Mouse (Mus musculus): ENCODE measurements around the gene Polr2l. TPM values are rescaled to one million over a fixed set of nuclear protein-coding genes. Genes with fewer than 3 reads are reported as not detected.

The Polr2l gene
- polyA plus RNA-seq, 1 experiment from 2014 or later, result 77.9 TPM

DNA sequence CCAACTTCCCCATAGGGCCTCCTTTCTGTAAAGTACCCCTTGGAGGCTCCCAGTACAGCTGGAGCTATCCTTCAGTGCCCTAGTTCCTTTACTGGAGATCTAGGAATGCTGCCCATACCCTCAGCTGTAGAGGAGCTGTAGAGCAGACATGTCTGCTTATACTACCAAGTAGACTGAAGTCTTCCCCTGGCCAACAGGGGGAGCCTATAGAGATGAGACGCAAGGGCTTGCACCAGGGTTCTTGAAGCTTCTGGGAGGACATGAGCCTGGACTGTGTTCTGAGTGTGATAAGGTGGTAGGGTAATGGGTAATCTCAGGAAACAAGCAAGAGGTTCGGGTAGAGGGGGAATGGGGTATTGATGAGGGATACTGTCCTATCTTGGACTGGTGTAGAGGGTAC, 16.2 kb upstream of the Polr2l start:
- no peak for ATAC-seq (ENCODE audit: low FRiP score, low TSS enrichment)
- no peaks in the 10 kb centered on the region for H3K27me3 ChIP-seq (ENCODE audit: control insufficient read depth, insufficient read depth, low read length)
- 81% methylated on average over 2 of the region's 2 CpGs for WGBS

DNA sequence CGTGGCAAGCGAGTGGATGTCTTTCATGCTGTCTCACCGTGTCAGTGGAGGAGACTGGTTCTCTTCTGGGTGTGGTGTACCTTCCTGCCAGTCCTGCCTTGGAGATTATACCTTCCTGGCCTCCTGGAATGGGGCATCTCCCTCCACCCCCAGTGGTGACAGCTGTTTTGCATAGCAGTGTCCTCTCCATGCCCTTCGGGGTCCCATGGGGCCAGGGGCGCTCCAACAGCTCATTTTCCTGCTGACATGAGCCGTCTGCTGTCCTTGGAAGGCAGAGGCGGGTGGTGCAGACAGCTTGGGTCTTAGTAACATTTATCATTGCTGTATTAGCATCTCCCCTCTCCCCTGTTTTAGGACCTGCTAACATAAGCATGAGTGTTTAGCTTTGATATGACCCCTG, 12.2 kb upstream of the Polr2l start:
- no peak for ATAC-seq (ENCODE audit: low FRiP score, low TSS enrichment)
- 74% methylated on average over 7 of the region's 7 CpGs for WGBS

More for the DNA sequence above, 16.2 kb upstream of the Polr2l start:
- no peak overlapping the region for H3K9ac ChIP-seq (ENCODE audit: low read depth, low read length)
- H3K27ac ChIP-seq (ENCODE audit: low read depth, low read length), result no peak overlapping the region
- H3K36me3 ChIP-seq (ENCODE audit: control insufficient read depth, insufficient read depth, low read length), result peaks cover 30% of the 10 kb centered on the region
- no peaks in the 10 kb centered on the region for H3K4me1 ChIP-seq (ENCODE audit: control insufficient read depth, insufficient read depth, low read length)
- no peak overlapping the region for H3K4me3 ChIP-seq (ENCODE audit: low read length)
- H3K4me2 ChIP-seq (replicated peaks; ENCODE audit: low read depth, low read length), result no peak overlapping the region
- no peaks in the 10 kb centered on the region for H3K9me3 ChIP-seq (ENCODE audit: control insufficient read depth, low read length)

GRCm38 (mm10) chr7:141486239-141486638, 11.3 kb upstream of the Polr2l start:
- Histone ChIP-seq H3K27ac (ENCODE audit: low read depth, low read length) (no peak overlapping the region), H3K36me3 (ENCODE audit: control insufficient read depth, insufficient read depth, low read length) (no peaks in the 10 kb centered on the region; the same call in 1 of the 2 replicates), H3K4me1 (ENCODE audit: control insufficient read depth, insufficient read depth, low read length) (peaks cover 18% of the 10 kb centered on the region; the same call in 1 of the 2 replicates), H3K27me3 (ENCODE audit: control insufficient read depth, insufficient read depth, low read length) (no peaks in the 10 kb centered on the region), H3K9ac (ENCODE audit: low read depth, low read length) (no peak overlapping the region), H3K4me3 (ENCODE audit: low read length) (no peak overlapping the region), H3K9me3 (ENCODE audit: control insufficient read depth, low read length) (no peaks in the 10 kb centered on the region), H3K4me2 (replicated peaks; ENCODE audit: low read depth, low read length) (no peak overlapping the region)
- WGBS, result 67% methylated on average over 1 of the region's 1 CpGs
- no peak for ATAC-seq (ENCODE audit: low FRiP score, low TSS enrichment)

More for the DNA sequence above, 12.2 kb upstream of the Polr2l start:
- Histone ChIP-seq H3K4me1 (ENCODE audit: control insufficient read depth, insufficient read depth, low read length) (peaks cover 12% of the 10 kb centered on the region; the same call in 1 of the 2 replicates), H3K36me3 (ENCODE audit: control insufficient read depth, insufficient read depth, low read length) (peaks cover 7% of the 10 kb centered on the region; the same call in 1 of the 2 replicates), H3K27ac (ENCODE audit: low read depth, low read length) (no peak overlapping the region), H3K9ac (ENCODE audit: low read depth, low read length) (no peak overlapping the region), H3K27me3 (ENCODE audit: control insufficient read depth, insufficient read depth, low read length) (no peaks in the 10 kb centered on the region), H3K4me2 (replicated peaks; ENCODE audit: low read depth, low read length) (no peak overlapping the region), H3K9me3 (ENCODE audit: control insufficient read depth, low read length) (no peaks in the 10 kb centered on the region), H3K4me3 (ENCODE audit: low read length) (no peak overlapping the region)

DNA sequence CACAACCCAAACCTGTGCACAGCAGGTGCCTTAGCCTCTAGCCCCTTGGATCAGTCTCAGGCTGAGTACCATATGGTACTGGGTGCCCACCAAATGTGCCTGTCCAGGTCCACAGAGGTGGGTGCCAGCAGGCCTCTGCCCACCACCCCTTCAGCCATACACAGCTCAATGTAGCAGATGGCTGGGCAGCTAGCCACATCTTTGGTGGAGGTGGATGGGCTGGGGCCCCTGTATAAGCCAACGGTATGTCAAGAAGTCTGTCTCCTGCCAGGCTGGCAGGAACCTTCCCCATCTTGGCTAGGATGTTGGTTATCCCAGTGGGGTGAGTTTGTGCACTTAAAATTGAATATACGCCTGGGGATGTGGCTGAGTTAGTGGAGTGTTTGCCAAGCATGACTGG, 10.7 kb upstream of the Polr2l start:
- ATAC-seq (ENCODE audit: low FRiP score, low TSS enrichment), result no peak
- H3K36me3 ChIP-seq (ENCODE audit: control insufficient read depth, insufficient read depth, low read length), result no peaks in the 10 kb centered on the region; the same call in 1 of the 2 replicates
- H3K4me3 ChIP-seq (ENCODE audit: low read length), result no peak overlapping the region
- no peak overlapping the region for H3K4me2 ChIP-seq (replicated peaks; ENCODE audit: low read depth, low read length)
- H3K9ac ChIP-seq (ENCODE audit: low read depth, low read length), result no peak overlapping the region
- no peak overlapping the region for H3K27ac ChIP-seq (ENCODE audit: low read depth, low read length)
- no peaks in the 10 kb centered on the region for H3K27me3 ChIP-seq (ENCODE audit: control insufficient read depth, insufficient read depth, low read length)
- peaks cover 22% of the 10 kb centered on the region; the same call in 1 of the 2 replicates for H3K4me1 ChIP-seq (ENCODE audit: control insufficient read depth, insufficient read depth, low read length)
- WGBS, result 96% methylated on average over 2 of the region's 2 CpGs
- no peaks in the 10 kb centered on the region for H3K9me3 ChIP-seq (ENCODE audit: control insufficient read depth, low read length)

- ATAC-seq (ENCODE audit: low FRiP score, low TSS enrichment), result no peak
- H3K4me3 ChIP-seq (ENCODE audit: low read length), result no peak overlapping the region
- no peak overlapping the region for H3K27ac ChIP-seq (ENCODE audit: low read depth, low read length)
- H3K4me1 ChIP-seq (ENCODE audit: control insufficient read depth, insufficient read depth, low read length), result peaks cover 22% of the 10 kb centered on the region; the same call in 1 of the 2 replicates
- H3K9ac ChIP-seq (ENCODE audit: low read depth, low read length), result no peak overlapping the region
- no peaks in the 10 kb centered on the region for H3K27me3 ChIP-seq (ENCODE audit: control insufficient read depth, insufficient read depth, low read length)
- H3K9me3 ChIP-seq (ENCODE audit: control insufficient read depth, low read length), result no peaks in the 10 kb centered on the region
- no peaks in the 10 kb centered on the region; the same call in 1 of the 2 replicates for H3K36me3 ChIP-seq (ENCODE audit: control insufficient read depth, insufficient read depth, low read length)
- 63% methylated on average over 2 of the region's 2 CpGs for WGBS
- no peak overlapping the region for H3K4me2 ChIP-seq (replicated peaks; ENCODE audit: low read depth, low read length)
These were observed 10.3 kb upstream of the Polr2l start for GRCm38 (mm10) chr7:141485186-141485585.

GRCm38 (mm10) chr7:141484186-141485120, 9.5 kb upstream of the Polr2l start:
- 57% methylated on average over 5 of the region's 5 CpGs for WGBS
- Histone ChIP-seq H3K36me3 (ENCODE audit: control insufficient read depth, insufficient read depth, low read length) (no peaks in the 10 kb centered on the region; the same call in 1 of the 2 replicates), H3K27me3 (ENCODE audit: control insufficient read depth, insufficient read depth, low read length) (no peaks in the 10 kb centered on the region), H3K9ac (ENCODE audit: low read depth, low read length) (no peak overlapping the region), H3K9me3 (ENCODE audit: control insufficient read depth, low read length) (no peaks in the 10 kb centered on the region), H3K4me1 (ENCODE audit: control insufficient read depth, insufficient read depth, low read length) (peaks cover 22% of the 10 kb centered on the region; the same call in 1 of the 2 replicates), H3K27ac (ENCODE audit: low read depth, low read length) (no peak overlapping the region), H3K4me2 (replicated peaks; ENCODE audit: low read depth, low read length) (no peak overlapping the region), H3K4me3 (ENCODE audit: low read length) (no peak overlapping the region)
- ATAC-seq (ENCODE audit: low FRiP score, low TSS enrichment), result no peak

GRCm38 (mm10) chr7:141483114-141483653, 8.3 kb upstream of the Polr2l start:
- H3K27me3 ChIP-seq (ENCODE audit: control insufficient read depth, insufficient read depth, low read length), result no peaks in the 10 kb centered on the region
- H3K4me2 ChIP-seq (replicated peaks; ENCODE audit: low read depth, low read length), result no peak overlapping the region
- H3K9me3 ChIP-seq (ENCODE audit: control insufficient read depth, low read length), result no peaks in the 10 kb centered on the region
- H3K4me1 ChIP-seq (ENCODE audit: control insufficient read depth, insufficient read depth, low read length), result peaks cover 26% of the 10 kb centered on the region; the same call in 1 of the 2 replicates
- H3K27ac ChIP-seq (ENCODE audit: low read depth, low read length), result no peak overlapping the region
- H3K9ac ChIP-seq (ENCODE audit: low read depth, low read length), result no peak overlapping the region
- 0 out of 2 replicates have a peak overlapping the region, but pooled peaks have one; percentile 45 for H3K4me3 ChIP-seq (ENCODE audit: low read length)
- ATAC-seq (ENCODE audit: low FRiP score, low TSS enrichment), result no peak
- 70% methylated on average over 6 of the region's 6 CpGs for WGBS
- H3K36me3 ChIP-seq (ENCODE audit: control insufficient read depth, insufficient read depth, low read length), result no peaks in the 10 kb centered on the region

DNA sequence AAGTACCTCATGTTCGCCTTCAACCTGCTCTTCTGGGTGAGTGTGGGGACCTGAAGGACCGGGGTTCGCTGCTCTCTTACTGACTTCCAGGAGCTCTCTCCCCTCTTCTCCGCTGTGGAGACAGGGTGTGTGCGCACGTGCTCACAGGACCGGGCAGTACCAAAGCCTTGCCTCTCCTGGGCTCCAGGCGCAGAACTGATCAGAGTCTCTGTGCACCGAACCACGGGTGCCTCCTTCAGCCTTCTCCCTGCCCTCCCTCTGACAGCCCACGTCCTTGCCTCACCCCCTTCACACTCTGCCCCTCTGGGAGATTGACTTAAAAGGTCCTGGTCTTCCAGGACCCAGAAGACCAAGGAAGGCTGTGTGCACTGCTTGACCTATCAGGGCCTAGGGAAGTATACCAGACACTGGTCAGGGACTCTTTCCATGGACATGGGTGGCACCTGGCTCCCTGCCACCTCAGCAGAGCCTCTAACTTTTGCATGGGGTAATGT, 7.6 kb upstream of the Polr2l start:
- Histone ChIP-seq H3K4me1 (ENCODE audit: control insufficient read depth, insufficient read depth, low read length) (peaks cover 32% of the 10 kb centered on the region), H3K27me3 (ENCODE audit: control insufficient read depth, insufficient read depth, low read length) (no peaks in the 10 kb centered on the region), H3K9me3 (ENCODE audit: control insufficient read depth, low read length) (no peaks in the 10 kb centered on the region), H3K27ac (ENCODE audit: low read depth, low read length) (no peak overlapping the region), H3K36me3 (ENCODE audit: control insufficient read depth, insufficient read depth, low read length) (no peaks in the 10 kb centered on the region), H3K4me3 (ENCODE audit: low read length) (peak overlapping the region; percentile 45), H3K9ac (ENCODE audit: low read depth, low read length) (peak overlapping the region; percentile 52), H3K4me2 (replicated peaks; ENCODE audit: low read depth, low read length) (peak overlapping the region; percentile 73)
- WGBS, result 9% methylated on average over 11 of the region's 11 CpGs
- no peak; the same call in 1 of the 2 replicates for ATAC-seq (ENCODE audit: low FRiP score, low TSS enrichment)
